Mouse (Mus musculus) C2C12 (cell line): ENCODE results near the gene Cluh. TPM values are rescaled to one million over a fixed set of nuclear protein-coding genes. Genes with fewer than 3 reads are reported as not detected.

Experiments used
- H3K27me3 ChIP-seq: one replicate; pipeline ENCODE4 v1.6.1; 2011; ENCODE audit not compliant: control insufficient read depth, insufficient read depth, insufficient read length
- H3K36me3 ChIP-seq: one replicate; pipeline ENCODE4 v1.6.1; 2011; ENCODE audit not compliant: control insufficient read depth, insufficient read depth
- H3K4me3 ChIP-seq: one replicate; pipeline ENCODE4 v1.5.1; 2011; ENCODE audit warnings: mild to moderate bottlenecking, control low read depth; ENCODE audit not compliant: poor library complexity, insufficient read depth, severe bottlenecking
- H3K79me2 ChIP-seq: one replicate; pipeline ENCODE4 v1.6.1; 2011; ENCODE audit not compliant: control insufficient read depth, insufficient read depth
- H3K79me3 ChIP-seq: one replicate; pipeline ENCODE4 v1.6.1; 2011; ENCODE audit warnings: low read depth, control low read depth
- H3ac ChIP-seq: one replicate; pipeline ENCODE3; 2011; ENCODE audit warnings: low read depth; ENCODE audit not compliant: control insufficient read depth, insufficient read length
- CEBPB ChIP-seq: IDR thresholded peaks from one replicate; pipeline ENCODE4 v1.6.1; 2011; ENCODE audit warnings: low read depth, mild to moderate bottlenecking, control low read depth, moderate library complexity
- CTCF ChIP-seq: IDR thresholded peaks from one replicate; pipeline ENCODE4 v1.5.1; 2011; ENCODE audit not compliant: control insufficient read depth, insufficient read depth, insufficient read length
- FOSL1 ChIP-seq: IDR thresholded peaks from one replicate; pipeline ENCODE4 v1.8.0; 2011; ENCODE audit warnings: mild to moderate bottlenecking, low read length; ENCODE audit not compliant: poor library complexity, insufficient read depth, severe bottlenecking
- MAX ChIP-seq: IDR thresholded peaks from one replicate; pipeline ENCODE4 v1.6.1; 2011; ENCODE audit warnings: mild to moderate bottlenecking, control low read depth
- MYOD1 ChIP-seq: IDR thresholded peaks from one replicate; pipeline ENCODE4 v1.6.1; 2011; ENCODE audit warnings: low read depth; ENCODE audit not compliant: control insufficient read depth, insufficient read length
- MYOG ChIP-seq: IDR thresholded peaks from one replicate; pipeline ENCODE4 v1.6.1; 2011; ENCODE audit not compliant: control insufficient read depth, insufficient read length; ENCODE audit errors: extremely low read depth
- USF1 ChIP-seq: IDR thresholded peaks from one replicate; pipeline ENCODE4 v1.6.1; 2011; ENCODE audit warnings: low read depth, mild to moderate bottlenecking, control low read depth, moderate library complexity
- polyA plus RNA-seq: library from polyadenylated mRNA; unstranded; fragments of >200 nt; fragmentation: generic; extraction: Trizol; gene quantifications from one replicate; pipeline ENCODE4 v1.2.1, GENCODE M21; 2012; ENCODE audit warnings: missing spikeins

Gene Cluh
- polyA plus RNA-seq, 1 experiment: 61.1 TPM

DNA sequence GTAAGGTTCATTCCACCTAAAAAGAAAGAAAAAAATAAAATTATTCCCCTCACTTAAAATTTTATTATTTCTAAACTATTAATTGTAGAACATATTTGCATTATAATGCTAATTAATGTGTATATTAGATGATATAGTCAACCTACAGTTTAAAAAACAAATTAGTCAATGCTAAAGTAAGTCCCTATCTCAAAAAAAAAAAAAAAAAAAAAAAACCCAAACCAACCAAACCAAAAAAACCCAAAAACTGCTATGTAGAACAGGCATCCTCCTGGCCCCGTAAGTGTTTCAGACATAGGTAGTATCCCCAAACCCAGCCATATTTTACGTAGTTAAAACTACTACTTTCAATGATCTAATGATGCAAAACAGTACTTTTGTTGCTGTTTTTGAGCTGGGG, 50.2 kb downstream of the Cluh start:
- peaks cover 47% of the 10 kb centered on the region for H3K36me3 ChIP-seq
- no peak overlapping the region for H3ac ChIP-seq
- TF ChIP-seq MAX: no peak
- TF ChIP-seq MYOG: no peak
- TF ChIP-seq CTCF: no peak
- TF ChIP-seq CEBPB: no peak
- TF ChIP-seq MYOD1: no peak
- TF ChIP-seq USF1: no peak
- TF ChIP-seq FOSL1: no peak
- H3K4me3 ChIP-seq: no peak overlapping the region
- peaks cover 94% of the 10 kb centered on the region for H3K79me3 ChIP-seq
- H3K79me2 ChIP-seq: peaks cover 100% of the 10 kb centered on the region
- no peaks in the 10 kb centered on the region for H3K27me3 ChIP-seq

DNA sequence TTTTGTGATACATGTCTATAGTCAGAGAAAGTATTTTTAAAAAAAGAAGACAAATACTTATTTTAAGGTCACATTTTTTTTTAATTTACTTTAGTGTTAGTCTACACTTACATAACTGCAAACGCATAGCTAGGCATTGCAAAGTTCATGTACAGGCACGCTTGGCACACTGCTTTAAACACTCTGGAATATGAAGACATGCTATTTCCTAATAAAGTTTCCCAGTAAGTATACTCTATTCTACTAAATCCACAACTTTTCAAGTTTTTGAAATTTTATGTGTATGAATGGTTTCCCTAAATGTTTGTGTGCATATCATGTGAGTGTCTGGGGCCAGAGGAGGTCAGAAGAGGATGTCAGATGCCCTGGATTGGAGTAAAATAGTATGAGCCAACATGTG, 54.8 kb downstream of the Cluh start:
- Histone ChIP-seq H3K79me3 (peaks cover 97% of the 10 kb centered on the region), H3K36me3 (peaks cover 14% of the 10 kb centered on the region), H3ac (no peak overlapping the region), H3K4me3 (no peak overlapping the region), H3K27me3 (no peaks in the 10 kb centered on the region), H3K79me2 (peaks cover 100% of the 10 kb centered on the region)
- TF ChIP-seq CTCF (no peak), MYOG (no peak), CEBPB (no peak), MYOD1 (no peak)

DNA sequence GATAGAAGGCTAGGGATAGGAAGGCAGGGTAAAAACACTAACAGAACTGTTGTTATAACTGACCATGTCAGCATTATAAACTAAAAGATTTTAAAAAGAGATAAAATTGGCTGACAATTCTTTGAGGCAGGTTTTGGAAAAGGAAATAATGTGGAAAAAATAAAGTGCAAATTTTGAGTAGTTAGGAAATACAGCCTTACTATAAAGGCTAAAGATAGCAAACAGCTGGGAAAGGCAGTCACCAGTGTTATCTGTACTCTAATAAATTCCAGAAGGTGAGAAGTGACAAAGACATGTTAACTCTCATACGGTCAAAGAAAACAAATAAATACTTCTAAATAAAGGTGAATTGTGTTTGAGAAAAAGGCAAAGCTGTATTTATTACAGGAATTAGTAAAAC, 59.5 kb downstream of the Cluh start:
- H3K4me3 ChIP-seq: no peak overlapping the region
- no peak for TF ChIP-seq FOSL1
- no peak for TF ChIP-seq CTCF
- TF ChIP-seq MYOD1: no peak
- no peak for TF ChIP-seq MAX
- no peak for TF ChIP-seq CEBPB
- TF ChIP-seq USF1: no peak
- TF ChIP-seq MYOG: no peak
- peaks cover 33% of the 10 kb centered on the region for H3K36me3 ChIP-seq
- H3K27me3 ChIP-seq: no peaks in the 10 kb centered on the region
- H3K79me3 ChIP-seq: peaks cover 96% of the 10 kb centered on the region
- peaks cover 100% of the 10 kb centered on the region for H3K79me2 ChIP-seq
- no peak overlapping the region for H3ac ChIP-seq

DNA sequence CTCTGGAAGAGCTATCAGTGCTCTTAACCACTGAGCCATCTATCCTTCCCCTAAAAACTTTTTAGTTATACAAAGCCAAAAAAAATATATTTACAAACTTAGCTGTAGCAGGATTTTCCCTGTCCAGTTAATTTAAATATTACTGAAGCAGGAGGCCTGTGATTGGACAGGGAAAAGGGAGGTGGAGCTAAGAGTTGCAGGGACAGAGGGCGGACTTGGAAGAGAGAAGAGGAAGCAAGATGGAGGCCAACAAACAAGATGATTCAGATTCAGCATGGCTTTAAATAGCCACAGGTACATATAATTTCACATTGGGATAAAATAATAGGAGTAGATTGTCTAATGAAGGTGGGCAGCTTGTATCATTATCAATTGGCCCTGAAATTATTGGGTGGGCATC, 61.4 kb downstream of the Cluh start:
- no peak overlapping the region for H3K4me3 ChIP-seq
- no peaks in the 10 kb centered on the region for H3K27me3 ChIP-seq
- peaks cover 33% of the 10 kb centered on the region for H3K36me3 ChIP-seq

DNA sequence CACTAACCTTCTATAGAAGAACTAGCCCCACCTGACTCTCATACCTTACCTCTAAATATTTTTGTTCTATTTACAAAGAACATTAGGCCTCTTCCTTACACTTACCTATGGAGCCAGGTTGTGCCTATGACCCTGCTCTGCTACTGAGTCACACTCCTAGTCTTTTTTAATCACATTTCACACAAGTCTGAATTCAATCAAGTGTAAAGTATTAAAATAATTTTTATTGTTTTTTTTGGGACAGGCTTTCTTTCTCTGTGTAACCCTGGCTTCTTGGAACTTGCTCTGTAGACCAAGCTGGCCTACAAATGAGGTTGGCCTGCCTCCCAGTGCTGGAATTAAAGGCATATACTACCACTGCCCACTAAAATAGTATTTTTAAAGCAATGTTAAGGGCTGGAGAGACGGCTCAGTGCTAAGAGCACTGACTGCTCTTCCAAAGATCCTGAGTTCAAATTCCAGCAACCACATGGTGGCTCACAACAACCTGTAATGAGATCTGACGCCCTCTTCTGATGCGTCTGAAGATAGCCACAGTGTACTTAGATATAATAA, 66.8 kb downstream of the Cluh start:
- Histone ChIP-seq H3K4me3 (no peak overlapping the region), H3K27me3 (no peaks in the 10 kb centered on the region), H3K36me3 (peaks cover 41% of the 10 kb centered on the region), H3K79me3 (peaks cover 96% of the 10 kb centered on the region), H3K79me2 (peaks cover 100% of the 10 kb centered on the region), H3ac (no peak overlapping the region)
- no peak for TF ChIP-seq MAX
- TF ChIP-seq MYOD1: no peak
- TF ChIP-seq USF1: no peak
- no peak for TF ChIP-seq CEBPB
- TF ChIP-seq FOSL1: no peak
- no peak for TF ChIP-seq CTCF
- TF ChIP-seq MYOG: no peak

More for the DNA sequence above, 61.4 kb downstream of the Cluh start:
- Histone ChIP-seq H3ac (no peak overlapping the region), H3K79me3 (peaks cover 94% of the 10 kb centered on the region), H3K79me2 (peaks cover 100% of the 10 kb centered on the region)
- no peak for TF ChIP-seq FOSL1
- no peak for TF ChIP-seq MAX
- no peak for TF ChIP-seq CEBPB
- no peak for TF ChIP-seq USF1
- no peak for TF ChIP-seq MYOD1
- no peak for TF ChIP-seq CTCF
- no peak for TF ChIP-seq MYOG

Other genes starting within 250 kb of the Cluh start
- 1.4 TPM for gene Rap1gap2, start 38.6 kb upstream of the Cluh start, polyA plus RNA-seq
- gene Ccdc92b, start 29.9 kb upstream of the Cluh start, polyA plus RNA-seq: 0.01 TPM
- gene Pafah1b1, start 75.2 kb downstream of the Cluh start, polyA plus RNA-seq: 30.8 TPM
- 17.3 TPM for gene Mettl16, start 121.3 kb downstream of the Cluh start, polyA plus RNA-seq
- gene Mnt, start 181.4 kb downstream of the Cluh start, polyA plus RNA-seq: 7.5 TPM
- 7.8 TPM for gene Sgsm2, start 247.6 kb downstream of the Cluh start, polyA plus RNA-seq
- 42.2 TPM for gene Tsr1, start 248.6 kb downstream of the Cluh start, polyA plus RNA-seq